Mouse (Mus musculus): ENCODE results near the gene Vgll4. TPM values are rescaled to one million over a fixed set of nuclear protein-coding genes. Genes with fewer than 3 reads are reported as not detected.
"Not testable (repeated sequence)": the region's sequence is repeated elsewhere in the genome, so short reads cannot be mapped to it uniquely, and the experiment has no call there.

Vgll4 gene
- total RNA-seq, 2 experiments from 2014 or later, result 16.7 to 25.6 TPM

- TF ChIP-seq CTCF (IDR thresholded peaks at IDR 0.05), result no peak
- H3K27ac ChIP-seq, result peak overlapping the region; percentile 88
- intact Hi-C loops (cut with DNase I), result loop anchor here (2.0 kb wide), 1 partner anchor 28 kb away; no protein-coding TSS in a partner anchor
- peak overlapping the region; percentile 58 for H3K4me3 ChIP-seq
- peak; percentile 70 for DNase-seq
Measured at GRCm38 (mm10) chr6:114892363-114892762, 77.4 kb downstream of the Vgll4 start.

DNA sequence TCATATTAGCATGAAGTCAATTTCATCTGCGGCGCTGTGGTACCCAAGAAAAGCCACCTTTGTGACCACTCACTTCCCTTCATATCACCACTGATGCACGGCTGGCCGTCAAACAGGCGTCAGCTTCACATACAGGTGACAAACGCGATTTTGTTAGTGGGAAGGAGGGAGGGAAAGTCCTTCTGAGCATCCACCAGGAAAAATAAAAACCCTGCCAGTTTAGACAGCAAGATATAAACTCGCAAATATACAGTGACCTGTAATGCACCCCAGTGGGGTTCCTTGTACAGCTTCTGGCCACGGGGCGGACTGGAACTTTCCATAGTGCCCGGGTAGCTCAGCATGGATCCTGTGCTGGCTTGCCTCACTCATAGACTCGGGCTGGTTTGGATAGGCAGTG is 78.0 kb downstream of the Vgll4 start:
- H3K4me3 ChIP-seq, result peak overlapping the region; percentile 58
- H3K27ac ChIP-seq, result peak overlapping the region; percentile 88
- no peak for DNase-seq
- intact Hi-C loops (cut with DNase I), result loop anchor here (2.0 kb wide), 2 partner anchors 29 to 31 kb away; no protein-coding TSS in a partner anchor
- no peak for TF ChIP-seq CTCF (IDR thresholded peaks at IDR 0.05)

- peak overlapping the region; percentile 58 for H3K4me3 ChIP-seq
- DNase-seq, result no peak
- TF ChIP-seq CTCF (IDR thresholded peaks at IDR 0.05), result no peak
- intact Hi-C loops (cut with DNase I), result loop anchor here (2.0 kb wide), 1 partner anchor 30 kb away; no protein-coding TSS in a partner anchor
- H3K27ac ChIP-seq, result peak overlapping the region; percentile 88
Measured at GRCm38 (mm10) chr6:114891272-114891671, 78.5 kb downstream of the Vgll4 start.

- H3K4me3 ChIP-seq, result peak overlapping the region; percentile 58
- H3K27ac ChIP-seq, result peak overlapping the region; percentile 88
- peak; percentile 21; the same call in 1 of the 2 replicates for TF ChIP-seq CTCF (IDR thresholded peaks at IDR 0.05)
- intact Hi-C loops (cut with DNase I), result loop anchor here (2.0 kb wide), 1 partner anchor 30 kb away; no protein-coding TSS in a partner anchor
- DNase-seq, result peak; percentile 95
Measured at GRCm38 (mm10) chr6:114890411-114891115, 79.2 kb downstream of the Vgll4 start.

DNA sequence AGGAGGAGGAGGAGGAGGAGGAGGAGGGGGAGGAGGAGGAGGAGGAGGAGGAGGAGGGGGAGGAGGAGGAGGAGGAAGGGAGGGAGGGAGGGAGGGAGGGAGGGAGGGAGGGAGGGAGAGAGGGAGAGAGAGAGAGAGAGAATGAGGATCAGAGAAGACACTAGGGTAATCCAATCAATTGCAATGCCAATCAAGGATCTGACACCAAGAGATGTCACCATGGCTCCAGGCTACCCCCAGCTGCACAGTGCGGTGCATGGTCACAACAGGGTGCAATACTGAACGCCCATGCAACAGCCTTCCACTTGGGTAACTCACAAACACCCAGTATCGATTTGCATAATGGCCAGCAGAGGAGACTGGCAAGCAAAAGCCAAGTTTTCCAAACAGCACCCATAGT is 79.8 kb downstream of the Vgll4 start:
- DNase-seq, result not testable (repeated sequence)
- peak overlapping the region; percentile 88 for H3K27ac ChIP-seq
- H3K4me3 ChIP-seq, result peak overlapping the region; percentile 58
- intact Hi-C loops (cut with DNase I), result loop anchor here (2.0 kb wide), 1 partner anchor 29 kb away; no protein-coding TSS in a partner anchor

GRCm38 (mm10) chr6:114888922-114889321 is 80.9 kb downstream of the Vgll4 start:
- intact Hi-C loops (cut with DNase I), result no loop called here
- TF ChIP-seq CTCF (IDR thresholded peaks at IDR 0.05), result peak; percentile 70
- peak overlapping the region; percentile 86 for H3K27ac ChIP-seq
- DNase-seq, result peak; percentile 90
- peak overlapping the region; percentile 1; the same call in 1 of the 2 replicates for H3K4me3 ChIP-seq

GRCm38 (mm10) chr6:114886504-114887361 is 83.1 kb downstream of the Vgll4 start:
- DNase-seq, result peak; percentile 64
- no peak for TF ChIP-seq CTCF (IDR thresholded peaks at IDR 0.05)

DNA sequence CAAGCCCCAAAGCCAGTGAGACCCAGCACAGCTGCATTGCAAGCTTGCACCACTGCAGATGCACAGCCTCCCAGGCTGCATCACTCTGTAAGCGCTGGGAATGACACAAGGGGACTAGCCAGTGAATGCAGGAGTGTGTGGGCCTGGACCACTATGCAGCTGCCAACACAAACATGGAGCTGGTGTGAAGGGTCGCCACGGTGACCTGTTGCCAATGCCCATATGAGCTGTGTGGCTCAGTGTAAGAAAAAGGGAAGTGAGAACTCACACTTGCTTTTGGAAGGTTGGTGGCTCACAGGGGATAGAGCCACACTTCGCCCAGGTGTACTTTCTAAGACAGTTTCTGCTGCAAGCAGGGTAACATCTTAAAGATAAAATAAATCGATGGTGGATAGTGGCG is 83.8 kb downstream of the Vgll4 start:
- no peak for DNase-seq
- Histone ChIP-seq H3K4me3 (peak overlapping the region; percentile 6; the same call in 1 of the 2 replicates), H3K27ac (peak overlapping the region; percentile 86)
- no peak for TF ChIP-seq CTCF (IDR thresholded peaks at IDR 0.05)
- intact Hi-C loops (cut with DNase I), result no loop called here

More at GRCm38 (mm10) chr6:114886504-114887361, 83.1 kb downstream of the Vgll4 start:
- intact Hi-C loops (cut with DNase I), result no loop called here
- peak overlapping the region; percentile 21 for H3K4me3 ChIP-seq
- peak overlapping the region; percentile 86 for H3K27ac ChIP-seq

DNA sequence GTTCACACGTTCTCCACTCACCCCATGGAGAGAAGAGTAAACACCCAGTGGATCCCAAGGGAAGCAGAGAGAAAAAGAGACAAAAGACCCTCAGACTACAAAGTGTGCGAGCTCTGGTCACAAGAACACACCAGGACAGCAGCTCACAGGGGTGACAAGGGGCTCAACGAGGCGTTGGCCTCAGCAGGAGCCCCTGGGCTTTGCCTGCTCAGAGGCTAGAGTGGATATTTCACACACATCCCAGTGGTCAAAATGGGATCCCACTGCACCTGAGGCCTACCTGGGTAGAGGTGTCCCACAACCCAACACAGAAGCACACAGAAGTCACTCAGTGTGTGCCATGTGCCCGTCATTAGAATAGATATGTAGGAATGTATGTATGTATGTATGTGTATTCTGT is 84.7 kb downstream of the Vgll4 start:
- intact Hi-C loops (cut with DNase I), result no loop called here
- peak overlapping the region; percentile 80 for H3K27ac ChIP-seq
- no peak overlapping the region for H3K4me3 ChIP-seq
- TF ChIP-seq CTCF (IDR thresholded peaks at IDR 0.05), result no peak
- no peak for DNase-seq

DNA sequence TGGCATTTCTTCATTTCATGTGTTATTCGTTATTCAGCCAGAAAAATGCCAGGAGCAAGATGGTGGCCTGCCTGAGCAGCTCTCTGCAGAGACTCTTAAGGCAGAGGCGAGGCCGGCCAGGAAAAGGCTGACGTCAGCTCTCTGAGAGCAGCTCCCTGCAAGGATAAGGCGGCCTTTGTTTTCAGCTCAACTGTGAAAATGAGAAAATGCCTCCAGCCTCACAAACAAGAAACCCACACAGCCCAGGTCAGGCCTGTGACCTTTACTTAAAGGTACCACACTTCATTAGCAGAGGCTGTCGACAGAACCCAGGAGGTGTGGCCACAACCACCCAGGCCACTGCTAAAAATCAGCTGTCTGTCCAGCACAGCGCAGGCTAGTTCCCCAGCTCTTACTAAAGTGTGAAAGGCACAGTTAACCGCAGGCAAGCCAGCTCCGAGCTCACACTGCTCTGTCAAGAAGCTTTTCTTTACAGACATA is 86.5 kb downstream of the Vgll4 start:
- Histone ChIP-seq H3K4me3 (peak overlapping the region; percentile 43), H3K27ac (peak overlapping the region; percentile 80)
- intact Hi-C loops (cut with DNase I), result no loop called here
- peak; percentile 74 for DNase-seq
- TF ChIP-seq CTCF (IDR thresholded peaks at IDR 0.05), result no peak

GRCm38 (mm10) chr6:114882675-114883074 is 87.1 kb downstream of the Vgll4 start:
- intact Hi-C loops (cut with DNase I), result no loop called here
- no peak for DNase-seq
- TF ChIP-seq CTCF (IDR thresholded peaks at IDR 0.05), result no peak
- peak overlapping the region; percentile 80 for H3K27ac ChIP-seq
- H3K4me3 ChIP-seq, result no peak overlapping the region

DNA sequence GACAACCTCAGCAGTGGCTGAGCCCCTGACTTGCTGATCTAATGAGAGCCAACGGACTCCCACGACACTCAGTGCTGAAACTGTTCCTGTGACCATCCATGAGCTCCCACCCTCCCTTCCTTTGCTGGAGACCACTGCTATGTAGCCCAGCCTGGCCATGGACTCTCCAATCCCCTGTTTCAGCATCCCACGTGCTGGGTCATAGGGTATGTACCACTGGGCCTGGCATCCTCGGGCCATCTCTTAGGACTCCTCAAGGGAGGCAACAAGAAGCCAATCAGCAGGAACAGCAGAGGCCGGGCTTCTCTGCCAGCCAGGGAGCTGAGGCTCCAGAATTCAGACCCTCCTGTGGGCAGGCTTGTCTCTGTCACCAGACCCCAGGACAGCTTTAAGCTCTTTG is 87.6 kb downstream of the Vgll4 start:
- DNase-seq, result no peak
- intact Hi-C loops (cut with DNase I), result no loop called here
- H3K4me3 ChIP-seq, result no peak overlapping the region
- no peak for TF ChIP-seq CTCF (IDR thresholded peaks at IDR 0.05)
- H3K27ac ChIP-seq, result peak overlapping the region; percentile 80

Data from gastrocnemius, adult 2 months (tissue).